Comparison of ENCODE assay signal across 18 mouse cellular contexts in genomic region chr12:98176632-98177031, GRCm38 (mm10).
"Had no signal": no experiment of that assay in that cellular context is flagged by ENCODE, and none has a peak within 500 bp of the region (broad histone marks: within the 10 kb centered on the region; RNA-seq: fewer than 3 reads in every experiment).

No protein-coding gene starts in this region.

- DNase-seq: lung, adult 18-20 months; lung, embryonic 14.5 days; lung, postnatal 10 days; lung, postnatal 4 days; retina, postnatal 1 day; right cerebral cortex, adult 18-20 months; right cerebral cortex, postnatal 25 days; right cerebral cortex, postnatal 4 days; spleen, adult 18-20 months; thymus, adult 18-20 months; thymus, postnatal 14 days; thymus, postnatal 36 days had no signal

- H3K27me3 ChIP-seq: midbrain, embryonic 13.5 days; midbrain, embryonic 15.5 days; neural tube, embryonic 13.5 days; neural tube, embryonic 15.5 days had no signal

- H3K36me3 ChIP-seq: midbrain, embryonic 10.5 days; midbrain, embryonic 13.5 days; midbrain, embryonic 15.5 days; neural tube, embryonic 13.5 days; neural tube, embryonic 15.5 days had no signal

- H3K4me3 ChIP-seq: midbrain, embryonic 10.5 days; midbrain, embryonic 13.5 days; midbrain, embryonic 15.5 days; myocyte; neural tube, embryonic 13.5 days; neural tube, embryonic 15.5 days had no signal

- ATAC-seq: midbrain, embryonic 13.5 days; midbrain, embryonic 15.5 days had no signal

- H3K9ac ChIP-seq: lung, embryonic 14.5 days; midbrain, embryonic 13.5 days; midbrain, embryonic 15.5 days; neural tube, embryonic 13.5 days; neural tube, embryonic 15.5 days had no signal

- H3K4me2 ChIP-seq: lung, embryonic 14.5 days; midbrain, embryonic 13.5 days; midbrain, embryonic 15.5 days; neural tube, embryonic 13.5 days; neural tube, embryonic 15.5 days had no signal

- H3K27ac ChIP-seq: midbrain, embryonic 10.5 days; midbrain, embryonic 13.5 days; midbrain, embryonic 15.5 days; neural tube, embryonic 13.5 days; neural tube, embryonic 15.5 days had no signal

- H3K9me3 ChIP-seq: midbrain, embryonic 10.5 days; midbrain, embryonic 13.5 days; midbrain, embryonic 15.5 days; neural tube, embryonic 13.5 days; neural tube, embryonic 15.5 days had no signal
